Mouse (Mus musculus): ENCODE results near the gene Myog. TPM values are rescaled to one million over a fixed set of nuclear protein-coding genes. Genes with fewer than 3 reads are reported as not detected.

Gene Myog
- 0.76 and 0.80 TPM in 2 replicates for polyA plus RNA-seq (2014; fragmentation: Nextera tagmentation; extraction: Ambion mirVana)

- Histone ChIP-seq H3K4me1 (ENCODE audit: control insufficient read depth, insufficient read depth, low read length) (no peaks in the 10 kb centered on the region), H3K27ac (ENCODE audit: low read depth, low read length) (no peak within 1 kb of the TSS), H3K4me3 (ENCODE audit: low read depth, low read length) (no peak within 1 kb of the TSS), H3K9ac (replicated peaks; ENCODE audit: low read depth, low read length) (no peak within 1 kb of the TSS), H3K9me3 (ENCODE audit: control insufficient read depth, low read length) (no peaks in the 10 kb centered on the region), H3K36me3 (ENCODE audit: control insufficient read depth, insufficient read depth, low read length) (no peaks in the 10 kb centered on the region), H3K4me2 (ENCODE audit: low read depth, low read length) (no peak within 1 kb of the TSS), H3K27me3 (ENCODE audit: control insufficient read depth, insufficient read depth, low read length) (no peaks in the 10 kb centered on the region)
- WGBS = 42% methylated on average over 11 of the region's 11 CpGs
- no peak for ATAC-seq (ENCODE audit: low read depth)
Observed at GRCm38 (mm10) chr1:134289598-134290099, at the start of gene Myog. TSS of gene Myog (plus strand) at chr1:134289989.

GRCm38 (mm10) chr1:134240701-134241100 is 49.1 kb upstream of the Myog start:
- H3K36me3 ChIP-seq (ENCODE audit: control insufficient read depth, insufficient read depth, low read length) = no peaks in the 10 kb centered on the region
- WGBS = 87% methylated on average over 9 of the region's 9 CpGs
- ATAC-seq (ENCODE audit: low read depth) = no peak
- H3K27ac ChIP-seq (ENCODE audit: low read depth, low read length) = no peak overlapping the region
- H3K9ac ChIP-seq (replicated peaks; ENCODE audit: low read depth, low read length) = no peak overlapping the region
- no peak overlapping the region for H3K4me3 ChIP-seq (ENCODE audit: low read depth, low read length)
- 0 out of 2 replicates have a peak, but pooled peaks cover 4% of the 10 kb centered on the region for H3K4me1 ChIP-seq (ENCODE audit: control insufficient read depth, insufficient read depth, low read length)
- no peak overlapping the region for H3K4me2 ChIP-seq (ENCODE audit: low read depth, low read length)
- H3K27me3 ChIP-seq (ENCODE audit: control insufficient read depth, insufficient read depth, low read length) = no peaks in the 10 kb centered on the region
- H3K9me3 ChIP-seq (ENCODE audit: control insufficient read depth, low read length) = no peaks in the 10 kb centered on the region

GRCm38 (mm10) chr1:134241298-134241697 is 48.5 kb upstream of the Myog start:
- Histone ChIP-seq H3K9me3 (ENCODE audit: control insufficient read depth, low read length) (no peaks in the 10 kb centered on the region), H3K36me3 (ENCODE audit: control insufficient read depth, insufficient read depth, low read length) (no peaks in the 10 kb centered on the region), H3K27ac (ENCODE audit: low read depth, low read length) (no peak overlapping the region), H3K4me2 (ENCODE audit: low read depth, low read length) (no peak overlapping the region), H3K9ac (replicated peaks; ENCODE audit: low read depth, low read length) (no peak overlapping the region), H3K4me1 (ENCODE audit: control insufficient read depth, insufficient read depth, low read length) (no peaks in the 10 kb centered on the region), H3K4me3 (ENCODE audit: low read depth, low read length) (no peak overlapping the region), H3K27me3 (ENCODE audit: control insufficient read depth, insufficient read depth, low read length) (no peaks in the 10 kb centered on the region)
- ATAC-seq (ENCODE audit: low read depth) = no peak
- 60% methylated on average over 8 of the region's 8 CpGs for WGBS

GRCm38 (mm10) chr1:134242286-134242685 is 47.5 kb upstream of the Myog start:
- H3K27me3 ChIP-seq (ENCODE audit: control insufficient read depth, insufficient read depth, low read length) = no peaks in the 10 kb centered on the region
- WGBS = 66% methylated on average over 2 of the region's 2 CpGs
- H3K27ac ChIP-seq (ENCODE audit: low read depth, low read length) = no peak overlapping the region
- H3K36me3 ChIP-seq (ENCODE audit: control insufficient read depth, insufficient read depth, low read length) = no peaks in the 10 kb centered on the region
- H3K4me2 ChIP-seq (ENCODE audit: low read depth, low read length) = no peak overlapping the region
- no peak overlapping the region for H3K4me3 ChIP-seq (ENCODE audit: low read depth, low read length)
- no peaks in the 10 kb centered on the region for H3K9me3 ChIP-seq (ENCODE audit: control insufficient read depth, low read length)
- ATAC-seq (ENCODE audit: low read depth) = no peak
- H3K9ac ChIP-seq (replicated peaks; ENCODE audit: low read depth, low read length) = no peak overlapping the region
- H3K4me1 ChIP-seq (ENCODE audit: control insufficient read depth, insufficient read depth, low read length) = no peaks in the 10 kb centered on the region

GRCm38 (mm10) chr1:134243505-134243904 is 46.3 kb upstream of the Myog start:
- no peak for ATAC-seq (ENCODE audit: low read depth)

GRCm38 (mm10) chr1:134243948-134244914 is 45.6 kb upstream of the Myog start:
- Histone ChIP-seq H3K4me1 (ENCODE audit: control insufficient read depth, insufficient read depth, low read length) (no peaks in the 10 kb centered on the region), H3K27ac (ENCODE audit: low read depth, low read length) (no peak overlapping the region), H3K4me2 (ENCODE audit: low read depth, low read length) (peak overlapping the region; percentile 44), H3K27me3 (ENCODE audit: control insufficient read depth, insufficient read depth, low read length) (no peaks in the 10 kb centered on the region), H3K9me3 (ENCODE audit: control insufficient read depth, low read length) (no peaks in the 10 kb centered on the region), H3K4me3 (ENCODE audit: low read depth, low read length) (no peak overlapping the region), H3K36me3 (ENCODE audit: control insufficient read depth, insufficient read depth, low read length) (no peaks in the 10 kb centered on the region), H3K9ac (replicated peaks; ENCODE audit: low read depth, low read length) (0 out of 2 replicates have a peak overlapping the region, but pooled peaks have one; percentile 37)
- peak; percentile 91 for ATAC-seq (ENCODE audit: low read depth)
- 22% methylated on average over 35 of the region's 35 CpGs for WGBS

More at GRCm38 (mm10) chr1:134243505-134243904, 46.3 kb upstream of the Myog start:
- Histone ChIP-seq H3K4me1 (ENCODE audit: control insufficient read depth, insufficient read depth, low read length) (no peaks in the 10 kb centered on the region), H3K4me3 (ENCODE audit: low read depth, low read length) (no peak overlapping the region), H3K27ac (ENCODE audit: low read depth, low read length) (no peak overlapping the region), H3K36me3 (ENCODE audit: control insufficient read depth, insufficient read depth, low read length) (no peaks in the 10 kb centered on the region), H3K27me3 (ENCODE audit: control insufficient read depth, insufficient read depth, low read length) (no peaks in the 10 kb centered on the region), H3K4me2 (ENCODE audit: low read depth, low read length) (no peak overlapping the region), H3K9me3 (ENCODE audit: control insufficient read depth, low read length) (no peaks in the 10 kb centered on the region), H3K9ac (replicated peaks; ENCODE audit: low read depth, low read length) (no peak overlapping the region)
- 78% methylated on average over 6 of the region's 6 CpGs for WGBS

- Histone ChIP-seq H3K4me2 (ENCODE audit: low read depth, low read length) (no peak overlapping the region), H3K27me3 (ENCODE audit: control insufficient read depth, insufficient read depth, low read length) (no peaks in the 10 kb centered on the region), H3K4me3 (ENCODE audit: low read depth, low read length) (no peak overlapping the region), H3K9me3 (ENCODE audit: control insufficient read depth, low read length) (no peaks in the 10 kb centered on the region), H3K27ac (ENCODE audit: low read depth, low read length) (no peak overlapping the region), H3K4me1 (ENCODE audit: control insufficient read depth, insufficient read depth, low read length) (no peaks in the 10 kb centered on the region), H3K9ac (replicated peaks; ENCODE audit: low read depth, low read length) (no peak overlapping the region), H3K36me3 (ENCODE audit: control insufficient read depth, insufficient read depth, low read length) (no peaks in the 10 kb centered on the region)
- 0 out of 2 replicates have a peak, but pooled peaks have one; percentile 17 for ATAC-seq (ENCODE audit: low read depth)
- 68% methylated on average over 14 of the region's 14 CpGs for WGBS
Observed at GRCm38 (mm10) chr1:134245004-134245717, 44.6 kb upstream of the Myog start.

- Histone ChIP-seq H3K4me1 (ENCODE audit: control insufficient read depth, insufficient read depth, low read length) (no peaks in the 10 kb centered on the region), H3K4me2 (ENCODE audit: low read depth, low read length) (no peak overlapping the region)
- WGBS = 64% methylated on average over 4 of the region's 4 CpGs
Observed at GRCm38 (mm10) chr1:134246590-134246989, 43.2 kb upstream of the Myog start.

More at GRCm38 (mm10) chr1:134246590-134246989, 43.2 kb upstream of the Myog start:
- Histone ChIP-seq H3K4me3 (ENCODE audit: low read depth, low read length) (no peak overlapping the region), H3K27me3 (ENCODE audit: control insufficient read depth, insufficient read depth, low read length) (no peaks in the 10 kb centered on the region), H3K27ac (ENCODE audit: low read depth, low read length) (no peak overlapping the region), H3K9me3 (ENCODE audit: control insufficient read depth, low read length) (no peaks in the 10 kb centered on the region), H3K36me3 (ENCODE audit: control insufficient read depth, insufficient read depth, low read length) (no peaks in the 10 kb centered on the region), H3K9ac (replicated peaks; ENCODE audit: low read depth, low read length) (0 out of 2 replicates have a peak overlapping the region, but pooled peaks have one; percentile 16)
- no peak for ATAC-seq (ENCODE audit: low read depth)
